Mouse (Mus musculus): ENCODE results near the gene Plek2.

DNA sequence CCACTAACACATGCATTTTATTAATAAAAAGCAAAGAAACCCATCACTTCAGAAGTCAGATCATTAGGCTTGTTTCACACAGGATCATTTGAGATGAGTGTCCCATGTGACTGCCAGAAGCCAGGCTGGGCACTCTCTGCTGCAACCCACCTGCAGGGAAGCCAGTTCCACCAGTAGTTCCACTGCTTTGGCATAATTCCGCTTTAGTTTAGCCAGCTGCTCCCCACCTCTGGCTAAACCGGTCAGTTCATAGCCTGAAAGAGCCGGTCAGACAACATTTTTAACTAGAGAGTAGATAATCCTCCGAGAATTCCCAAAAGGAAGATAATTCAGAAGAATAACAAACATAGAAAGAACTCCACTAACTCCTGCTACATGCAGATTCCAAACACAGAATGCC is 58.5 kb downstream of the Plek2 start:
- TF ChIP-seq CTCF (IDR thresholded peaks at IDR 0.05; ENCODE audit: low read depth, low read length) (no peak), POLR2A (IDR thresholded peaks at IDR 0.05; ENCODE audit: borderline replicate concordance, low read depth, low read length) (no peak)

All from bone marrow macrophage, adult 2 months (primary cell).